Mouse (Mus musculus): ENCODE results near the gene Car9.

GRCm38 (mm10) chr4:43497405-43497804 is 9.4 kb upstream of the Car9 start:
- no peak for TF ChIP-seq CTCF (IDR thresholded peaks at IDR 0.05; ENCODE audit: low read depth)
- no peak for TF ChIP-seq EP300 (IDR thresholded peaks at IDR 0.05; ENCODE audit: low read depth)
